Mouse (Mus musculus): ENCODE measurements around the gene Lrrc8c.

- TF ChIP-seq CTCF (IDR thresholded peaks at IDR 0.05; ENCODE audit: control insufficient read depth, insufficient read depth, insufficient read length), result no peak
- no peak for TF ChIP-seq MYOG (IDR thresholded peaks at IDR 0.05; ENCODE audit: control insufficient read depth, extremely low read depth, insufficient read length)
- no peak for TF ChIP-seq USF1 (IDR thresholded peaks at IDR 0.05; ENCODE audit: low read depth)
Observed at GRCm38 (mm10) chr5:105551808-105552207, 32.6 kb downstream of the Lrrc8c start.
